Mouse (Mus musculus) kidney, postnatal 4 days (tissue): ENCODE data around the gene Tmprss12.
"Not testable (repeated sequence)": the region's sequence is repeated elsewhere in the genome, so short reads cannot be mapped to it uniquely, and the experiment has no call there.

Source experiments
- DNase-seq, 2 experiments: peaks; one replicate each; pipeline ENCODE4 v3.0.0; 2021; ENCODE audit warnings: mixed read lengths in 2 of 2

Tmprss12 gene

GRCm38 (mm10) chr15:100274790-100275559 lies 5.7 kb upstream of the Tmprss12 start:
- no peak for DNase-seq

- DNase-seq = no peak
Observed at GRCm38 (mm10) chr15:100276403-100276802, 4.2 kb upstream of the Tmprss12 start.

GRCm38 (mm10) chr15:100277586-100277985 lies 3.1 kb upstream of the Tmprss12 start:
- DNase-seq = no peak

- DNase-seq = no peak
Observed at GRCm38 (mm10) chr15:100288980-100289379, 8.3 kb downstream of the Tmprss12 start.

GRCm38 (mm10) chr15:100290858-100291257 lies 10.2 kb downstream of the Tmprss12 start:
- DNase-seq = no peak

GRCm38 (mm10) chr15:100292326-100292725 lies 11.7 kb downstream of the Tmprss12 start:
- DNase-seq = peak in 1 of 2 experiments; percentile 7

GRCm38 (mm10) chr15:100297856-100298255 lies 17.2 kb downstream of the Tmprss12 start:
- no peak for DNase-seq

GRCm38 (mm10) chr15:100300499-100300898 lies 19.9 kb downstream of the Tmprss12 start:
- DNase-seq = no peak

- DNase-seq = no peak
Observed at GRCm38 (mm10) chr15:100301556-100301955, 20.9 kb downstream of the Tmprss12 start.

GRCm38 (mm10) chr15:100303428-100304018 lies 22.9 kb downstream of the Tmprss12 start:
- peak in 1 of 2 experiments; percentile 35 for DNase-seq

- DNase-seq = peak; percentile 86 to 91
Observed at GRCm38 (mm10) chr15:100304019-100304991, 23.7 kb downstream of the Tmprss12 start, which contains the start of gene Mettl7a1. Gene Mettl7a1 (plus strand): TSS chr15:100304140.

- DNase-seq = no peak
Observed at GRCm38 (mm10) chr15:100306201-100306600, 25.6 kb downstream of the Tmprss12 start.

GRCm38 (mm10) chr15:100307438-100308096 lies 26.9 kb downstream of the Tmprss12 start:
- peak; percentile 51 to 69 for DNase-seq

- no peak for DNase-seq
Observed at GRCm38 (mm10) chr15:100312346-100312745, 31.7 kb downstream of the Tmprss12 start.

- no peak for DNase-seq
Observed at GRCm38 (mm10) chr15:100314448-100315145, 34.0 kb downstream of the Tmprss12 start.

- not testable (repeated sequence) for DNase-seq
Observed at GRCm38 (mm10) chr15:100318014-100318671, 37.5 kb downstream of the Tmprss12 start.

- no peak for DNase-seq
Observed at GRCm38 (mm10) chr15:100319884-100320283, 39.2 kb downstream of the Tmprss12 start.

GRCm38 (mm10) chr15:100320295-100320905 lies 39.8 kb downstream of the Tmprss12 start:
- DNase-seq = no peak

GRCm38 (mm10) chr15:100321134-100321533 lies 40.5 kb downstream of the Tmprss12 start:
- DNase-seq = peak; percentile 69 to 80

GRCm38 (mm10) chr15:100324021-100324591 lies 43.5 kb downstream of the Tmprss12 start:
- peak; percentile 12 to 47 for DNase-seq
